15 mouse cellular contexts compared by ENCODE assay signal in genomic region chr19:7257881-7258280, GRCm38 (mm10). TPM values are rescaled to one million over a fixed set of nuclear protein-coding genes. Genes with fewer than 3 reads are reported as not detected.
DNase-seq lines count a peak whose midpoint lies in the region; ATAC-seq lines count a peak whose summit lies in the region.
"Had no signal": no experiment of that assay in that cellular context is flagged by ENCODE, and none has a peak within 500 bp of the region (broad histone marks: within the 10 kb centered on the region; RNA-seq: fewer than 3 reads in every experiment).

No protein-coding gene starts in this region.

- DNase-seq in adrenal gland, postnatal 10 days, result peak; percentile 54
- no peak for DNase-seq in adrenal gland, adult 18-20 months (ENCODE audit: low spot score in 2 of 2)
- peak; percentile 55 for DNase-seq in R1 (ENCODE audit: low read depth, low spot score)
- DNase-seq in layer of hippocampus, postnatal 10 days (ENCODE audit: low spot score in 2 of 2), result no peak
- DNase-seq: adrenal gland, postnatal 25 days; layer of hippocampus, adult 9-11 months; midbrain, embryonic 14.5 days had no signal

- no peaks in the 10 kb centered on the region for H3K27me3 ChIP-seq in hindbrain, embryonic 15.5 days
- no peaks in the 10 kb centered on the region for H3K27me3 ChIP-seq in hindbrain, embryonic 12.5 days
- H3K27me3 ChIP-seq in embryonic facial prominence, embryonic 15.5 days, result no peaks in the 10 kb centered on the region
- no peaks in the 10 kb centered on the region for H3K27me3 ChIP-seq in neural tube, embryonic 15.5 days (replicated peaks)
- H3K27me3 ChIP-seq: embryonic facial prominence, embryonic 12.5 days; heart, embryonic 13.5 days; hindbrain, embryonic 13.5 days had no signal

- peaks cover 3% of the 10 kb centered on the region; the same call in 1 of the 2 replicates for H3K4me1 ChIP-seq in hindbrain, embryonic 15.5 days (replicated peaks)
- H3K4me1 ChIP-seq in hindbrain, embryonic 12.5 days, result no peaks in the 10 kb centered on the region
- H3K4me1 ChIP-seq in embryonic facial prominence, embryonic 15.5 days, result peaks cover 5% of the 10 kb centered on the region; the same call in 1 of the 2 replicates
- no peaks in the 10 kb centered on the region for H3K4me1 ChIP-seq in neural tube, embryonic 15.5 days
- H3K4me1 ChIP-seq: embryonic facial prominence, embryonic 12.5 days; heart, embryonic 13.5 days; hindbrain, embryonic 13.5 days had no signal

- H3K4me3 ChIP-seq in hindbrain, embryonic 15.5 days, result no peak overlapping the region
- no peak overlapping the region for H3K4me3 ChIP-seq in hindbrain, embryonic 12.5 days
- H3K4me3 ChIP-seq in embryonic facial prominence, embryonic 15.5 days (replicated peaks), result no peak overlapping the region
- no peak overlapping the region for H3K4me3 ChIP-seq in neural tube, embryonic 15.5 days (replicated peaks)
- H3K4me3 ChIP-seq: embryonic facial prominence, embryonic 12.5 days; heart, embryonic 13.5 days; hindbrain, embryonic 13.5 days had no signal

- ATAC-seq in hindbrain, embryonic 15.5 days (ENCODE audit: low FRiP score, low read depth), result peak; percentile 30; the same call in 1 of the 2 replicates
- ATAC-seq in hindbrain, embryonic 12.5 days (ENCODE audit: low FRiP score), result no peak
- ATAC-seq in embryonic facial prominence, embryonic 15.5 days (ENCODE audit: insufficient number of reproducible peaks, low FRiP score, low TSS enrichment, low read depth), result no peak
- ATAC-seq in neural tube, embryonic 15.5 days (ENCODE audit: low FRiP score), result no peak

- H3K36me3 ChIP-seq in hindbrain, embryonic 15.5 days, result no peaks in the 10 kb centered on the region
- H3K36me3 ChIP-seq in hindbrain, embryonic 12.5 days, result no peaks in the 10 kb centered on the region
- H3K36me3 ChIP-seq in embryonic facial prominence, embryonic 15.5 days, result no peaks in the 10 kb centered on the region
- no peaks in the 10 kb centered on the region for H3K36me3 ChIP-seq in neural tube, embryonic 15.5 days
- H3K36me3 ChIP-seq: embryonic facial prominence, embryonic 12.5 days; heart, embryonic 13.5 days; hindbrain, embryonic 13.5 days had no signal

- WGBS in hindbrain, embryonic 15.5 days, result 74% methylated on average over 5 of the region's 5 CpGs
- 80% methylated on average over 5 of the region's 5 CpGs for WGBS in hindbrain, embryonic 12.5 days
- WGBS in embryonic facial prominence, embryonic 15.5 days, result 50% methylated on average over 5 of the region's 5 CpGs
- 77% methylated on average over 5 of the region's 5 CpGs for WGBS in neural tube, embryonic 15.5 days

- H3K9me3 ChIP-seq in hindbrain, embryonic 15.5 days, result no peaks in the 10 kb centered on the region
- no peaks in the 10 kb centered on the region for H3K9me3 ChIP-seq in hindbrain, embryonic 12.5 days (replicated peaks)
- H3K9me3 ChIP-seq in embryonic facial prominence, embryonic 15.5 days (replicated peaks), result no peaks in the 10 kb centered on the region
- no peaks in the 10 kb centered on the region for H3K9me3 ChIP-seq in neural tube, embryonic 15.5 days (replicated peaks)
- H3K9me3 ChIP-seq: embryonic facial prominence, embryonic 12.5 days; hindbrain, embryonic 13.5 days had no signal

- H3K4me2 ChIP-seq in hindbrain, embryonic 15.5 days, result no peak overlapping the region
- no peak overlapping the region for H3K4me2 ChIP-seq in hindbrain, embryonic 12.5 days (replicated peaks)
- H3K4me2 ChIP-seq in embryonic facial prominence, embryonic 15.5 days (replicated peaks), result no peak overlapping the region
- H3K4me2 ChIP-seq in neural tube, embryonic 15.5 days, result no peak overlapping the region
- H3K4me2 ChIP-seq: embryonic facial prominence, embryonic 12.5 days; heart, embryonic 13.5 days; hindbrain, embryonic 13.5 days had no signal

- no peak overlapping the region; the same call in 1 of the 2 replicates for H3K27ac ChIP-seq in hindbrain, embryonic 15.5 days (replicated peaks)
- no peak overlapping the region for H3K27ac ChIP-seq in hindbrain, embryonic 12.5 days
- peak overlapping the region; percentile 11; the same call in 1 of the 2 replicates for H3K27ac ChIP-seq in embryonic facial prominence, embryonic 15.5 days (replicated peaks)
- H3K27ac ChIP-seq in neural tube, embryonic 15.5 days (replicated peaks), result no peak overlapping the region
- H3K27ac ChIP-seq: embryonic facial prominence, embryonic 12.5 days; heart, embryonic 13.5 days; hindbrain, embryonic 13.5 days; liver, embryonic 14.5 days had no signal

- no peak overlapping the region for H3K9ac ChIP-seq in hindbrain, embryonic 15.5 days
- no peak overlapping the region for H3K9ac ChIP-seq in hindbrain, embryonic 12.5 days
- H3K9ac ChIP-seq in embryonic facial prominence, embryonic 15.5 days, result no peak overlapping the region
- H3K9ac ChIP-seq in neural tube, embryonic 15.5 days (replicated peaks), result no peak overlapping the region
- H3K9ac ChIP-seq: embryonic facial prominence, embryonic 12.5 days; heart, embryonic 13.5 days; hindbrain, embryonic 13.5 days; liver, embryonic 14.5 days had no signal

RNA-seq across cellular contexts. Expression of gene Rcor2, which starts 9.2 kb away (rescaled TPM):
- 1 to 10 TPM; 4.5 to 7.6 TPM for total RNA-seq in adrenal gland, postnatal 10 days (2021)
- total RNA-seq in adrenal gland, adult 18-20 months (2021), result 1 to 10 TPM; 1.5 to 2.5 TPM
- polyA plus RNA-seq in hindbrain, embryonic 15.5 days (2015; fragmentation: Nextera tagmentation; extraction: Ambion mirVana), result 24.0 and 32.1 TPM in 2 replicates
- polyA plus RNA-seq in hindbrain, embryonic 12.5 days (2016; fragmentation: Nextera tagmentation; extraction: Ambion mirVana), result 62.5 and 66.6 TPM in 2 replicates
- polyA plus RNA-seq in embryonic facial prominence, embryonic 15.5 days (2015; fragmentation: Nextera tagmentation; extraction: Ambion mirVana), result 20.3 and 22.9 TPM in 2 replicates
- 10 to 100 TPM; 22.7 to 24.1 TPM for total RNA-seq in layer of hippocampus, postnatal 10 days (2021)
- 14.8 and 15.3 TPM in 2 replicates for polyA plus RNA-seq in neural tube, embryonic 15.5 days (2015; fragmentation: Nextera tagmentation; extraction: Ambion mirVana)

RNA-seq across cellular contexts. Expression of gene Naa40, which starts 16.9 kb away (rescaled TPM):
- 10 to 100 TPM; 27.2 to 38.8 TPM for total RNA-seq in adrenal gland, postnatal 10 days (2021)
- 10 to 100 TPM; 18.6 to 20.7 TPM for total RNA-seq in adrenal gland, adult 18-20 months (2021)
- polyA plus RNA-seq in hindbrain, embryonic 15.5 days (2015; fragmentation: Nextera tagmentation; extraction: Ambion mirVana), result 62.2 and 66.2 TPM in 2 replicates
- 75.9 and 77.6 TPM in 2 replicates for polyA plus RNA-seq in hindbrain, embryonic 12.5 days (2016; fragmentation: Nextera tagmentation; extraction: Ambion mirVana)
- polyA plus RNA-seq in embryonic facial prominence, embryonic 15.5 days (2015; fragmentation: Nextera tagmentation; extraction: Ambion mirVana), result 49.8 and 55.4 TPM in 2 replicates
- 10 to 100 TPM; 36.3 to 45.6 TPM for total RNA-seq in layer of hippocampus, postnatal 10 days (2021)
- 59.6 and 61.3 TPM in 2 replicates for polyA plus RNA-seq in neural tube, embryonic 15.5 days (2015; fragmentation: Nextera tagmentation; extraction: Ambion mirVana)

RNA-seq across cellular contexts. Expression of gene Cox8a, which starts 40.5 kb away (rescaled TPM):
- 1,000 to 10,000 TPM; 1,477 to 1,649 TPM for total RNA-seq in adrenal gland, postnatal 10 days (2021)
- 1,000 to 10,000 TPM; 1,005 to 1,597 TPM for total RNA-seq in adrenal gland, adult 18-20 months (2021)
- 1,050 and 1,125 TPM in 2 replicates for polyA plus RNA-seq in hindbrain, embryonic 15.5 days (2015; fragmentation: Nextera tagmentation; extraction: Ambion mirVana)
- polyA plus RNA-seq in hindbrain, embryonic 12.5 days (2016; fragmentation: Nextera tagmentation; extraction: Ambion mirVana), result 715 and 817 TPM in 2 replicates
- 822 and 870 TPM in 2 replicates for polyA plus RNA-seq in embryonic facial prominence, embryonic 15.5 days (2015; fragmentation: Nextera tagmentation; extraction: Ambion mirVana)
- 100 to 1,000 TPM; 688 to 834 TPM for total RNA-seq in layer of hippocampus, postnatal 10 days (2021)
- polyA plus RNA-seq in neural tube, embryonic 15.5 days (2015; fragmentation: Nextera tagmentation; extraction: Ambion mirVana), result 1,209 and 1,254 TPM in 2 replicates

RNA-seq across cellular contexts. Expression of gene Otub1, which starts 51.8 kb away (rescaled TPM):
- 100 to 1,000 TPM; 104 to 105 TPM for total RNA-seq in adrenal gland, postnatal 10 days (2021)
- total RNA-seq in adrenal gland, adult 18-20 months (2021), result 100 to 1,000 TPM in 1 of 2 experiments, 10 to 100 TPM in 1; 96.7 to 125 TPM
- 233 and 239 TPM in 2 replicates for polyA plus RNA-seq in hindbrain, embryonic 15.5 days (2015; fragmentation: Nextera tagmentation; extraction: Ambion mirVana)
- polyA plus RNA-seq in hindbrain, embryonic 12.5 days (2016; fragmentation: Nextera tagmentation; extraction: Ambion mirVana), result 217 and 218 TPM in 2 replicates
- 206 and 214 TPM in 2 replicates for polyA plus RNA-seq in embryonic facial prominence, embryonic 15.5 days (2015; fragmentation: Nextera tagmentation; extraction: Ambion mirVana)
- total RNA-seq in layer of hippocampus, postnatal 10 days (2021), result 100 to 1,000 TPM; 202 to 240 TPM
- 226 and 235 TPM in 2 replicates for polyA plus RNA-seq in neural tube, embryonic 15.5 days (2015; fragmentation: Nextera tagmentation; extraction: Ambion mirVana)

Comparison
In these comparisons a context has a peak if more than half of its experiments do, and no peak if none do; other contexts are left out.
1. DNase-seq: peak in adrenal gland, postnatal 10 days (single experiment) and R1 (single experiment); none in adrenal gland, adult 18-20 months (0 of 2) and layer of hippocampus, postnatal 10 days (0 of 2).